Mouse (Mus musculus): ENCODE data around the gene Trpc6. TPM values are rescaled to one million over a fixed set of nuclear protein-coding genes. Genes with fewer than 3 reads are reported as not detected.
A peak's percentile ranks its signal among the peaks of the same experiment; 100 is the strongest.

Trpc6 gene
- polyA plus RNA-seq (2012; ENCODE audit: insufficient read depth, insufficient read length, missing spikeins): 0.38 TPM in 1 of 2 replicates, not detected in the other

DNA sequence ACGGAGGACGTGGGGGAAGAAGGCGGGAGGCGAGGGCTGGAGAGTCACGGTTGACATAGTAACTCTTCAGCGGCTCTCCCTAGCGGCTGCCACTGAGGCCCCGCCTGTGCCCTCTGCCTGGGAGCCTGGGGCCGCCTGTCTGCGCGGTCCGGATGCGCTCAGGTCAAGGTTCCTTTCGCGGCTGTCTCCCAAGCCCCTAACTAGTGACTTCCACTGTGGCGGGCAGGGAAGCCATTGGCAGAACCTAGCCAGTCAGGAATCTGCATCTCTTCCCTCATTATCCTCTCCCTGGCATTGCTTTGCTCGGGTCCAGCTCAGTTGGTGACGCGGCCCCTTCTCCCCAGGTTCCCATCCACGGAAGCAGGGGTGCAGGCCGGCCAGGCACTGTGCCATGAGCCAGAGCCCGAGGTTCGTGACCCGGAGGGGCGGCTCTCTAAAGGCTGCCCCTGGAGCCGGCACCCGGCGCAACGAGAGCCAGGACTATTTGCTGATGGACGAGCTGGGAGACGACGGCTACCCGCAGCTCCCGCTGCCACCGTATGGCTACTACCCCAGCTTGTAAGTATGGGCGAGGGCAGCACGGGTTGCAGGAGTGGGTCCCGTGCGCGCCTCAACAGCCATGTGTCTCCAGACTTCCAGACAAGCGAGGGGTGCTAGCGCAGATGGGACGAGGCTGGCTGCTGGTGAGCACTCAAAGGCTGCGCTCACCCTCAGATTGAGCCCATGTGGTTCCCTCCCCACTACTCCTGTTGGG is at the start of gene Trpc6:
TSS of gene Trpc6 (plus strand) at position 102 of the 754 bp plus-strand sequence.
- H3K27ac ChIP-seq (replicated peaks; ENCODE audit: low read depth, low read length): 0 out of 2 replicates have a peak within 1 kb of the TSS, but pooled peaks have one; percentile 14
- H3K4me3 ChIP-seq (ENCODE audit: insufficient read depth, low read depth, low read length): peak within 1 kb of the TSS; percentile 37
- H3K4me1 ChIP-seq (ENCODE audit: control insufficient read depth, insufficient read depth, insufficient read length, low read length): no peaks in the 10 kb centered on the region

DNA sequence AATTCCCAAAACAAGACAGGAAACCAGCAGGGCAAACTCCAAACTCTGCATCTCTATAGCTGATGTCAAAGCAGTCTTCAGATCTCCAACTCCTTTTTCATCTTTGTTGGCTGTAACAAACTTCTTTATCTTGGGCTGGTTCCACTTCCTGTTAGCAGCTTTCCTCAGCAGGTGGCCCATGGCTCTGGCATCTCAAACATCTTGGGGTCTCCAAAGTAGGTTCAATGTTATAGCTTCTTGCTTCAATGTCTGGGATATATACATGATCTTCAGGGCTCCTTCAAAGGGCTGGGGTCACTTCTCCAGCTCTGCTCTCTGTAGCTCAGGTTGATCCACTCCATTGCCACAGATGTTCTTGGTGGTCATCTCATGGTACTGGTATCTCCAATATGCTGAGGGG is 23.0 kb upstream of the Trpc6 start:
- Histone ChIP-seq H3K4me1 (ENCODE audit: control insufficient read depth, insufficient read depth, insufficient read length, low read length) (no peaks in the 10 kb centered on the region), H3K4me3 (ENCODE audit: insufficient read depth, low read depth, low read length) (no peak overlapping the region), H3K27ac (replicated peaks; ENCODE audit: low read depth, low read length) (no peak overlapping the region)

DNA sequence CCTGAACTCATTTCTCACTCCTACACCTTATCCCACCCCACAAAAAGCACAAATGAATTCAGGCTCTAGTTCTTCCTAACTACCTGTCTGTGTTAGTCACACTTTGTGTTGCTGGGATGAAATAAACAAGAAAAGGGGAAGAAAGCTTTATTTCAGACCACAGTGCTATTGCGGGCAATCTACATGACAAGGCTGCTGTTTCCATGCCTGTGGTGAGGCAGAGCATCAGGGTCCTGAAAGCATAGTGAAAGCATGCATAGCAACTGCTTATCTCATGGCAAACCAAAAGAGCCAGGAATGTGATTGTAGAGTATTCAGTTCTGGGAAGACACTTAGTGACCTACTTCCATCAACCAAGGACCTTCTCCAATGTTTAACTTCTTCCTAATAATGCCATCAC is 10.3 kb upstream of the Trpc6 start:
- H3K4me1 ChIP-seq (ENCODE audit: control insufficient read depth, insufficient read depth, insufficient read length, low read length): no peaks in the 10 kb centered on the region
- H3K4me3 ChIP-seq (ENCODE audit: insufficient read depth, low read depth, low read length): no peak overlapping the region
- H3K27ac ChIP-seq (replicated peaks; ENCODE audit: low read depth, low read length): no peak overlapping the region

DNA sequence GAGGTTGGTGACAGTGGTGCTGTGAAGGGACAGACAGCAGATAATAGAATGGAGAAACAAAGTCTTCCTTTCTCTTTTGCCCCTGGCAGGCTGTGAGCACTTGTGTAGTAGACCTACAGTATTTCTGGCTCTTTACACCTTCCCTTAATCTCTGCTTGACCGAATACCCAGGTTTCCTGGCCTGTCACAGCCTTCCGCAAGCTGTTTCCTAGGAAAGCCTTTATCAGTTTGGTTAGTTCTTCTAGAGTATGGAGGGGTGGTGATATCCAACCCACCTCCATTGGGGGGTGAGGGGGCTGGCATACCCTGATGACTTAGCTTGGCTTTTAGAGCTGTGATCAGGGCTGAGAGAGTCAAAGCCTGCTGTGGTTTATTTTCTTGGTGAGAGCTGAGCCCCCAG is 1.3 kb downstream of the Trpc6 start:
- H3K4me3 ChIP-seq (ENCODE audit: insufficient read depth, low read depth, low read length): peak overlapping the region; percentile 37; the same call in 1 of the 2 replicates

DNA sequence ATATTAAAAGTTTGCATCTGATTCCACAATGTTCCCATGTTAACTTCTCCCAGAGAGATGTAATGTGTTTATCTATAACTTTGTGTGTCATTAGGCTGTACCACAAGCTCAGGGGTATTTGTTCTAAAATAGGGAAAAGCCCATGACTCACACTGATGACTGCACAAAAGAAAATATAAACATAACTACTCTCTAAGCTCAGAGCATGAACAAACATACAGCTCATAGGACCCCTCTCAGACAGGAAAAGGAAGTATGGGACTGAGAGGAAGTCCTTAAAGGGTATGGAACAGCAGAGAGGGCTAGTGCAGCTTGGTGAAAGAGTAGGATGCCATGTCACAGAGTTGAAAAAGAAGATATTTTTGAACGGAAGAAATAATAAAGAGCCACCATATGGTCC is 14.6 kb downstream of the Trpc6 start:
- Histone ChIP-seq H3K4me1 (ENCODE audit: control insufficient read depth, insufficient read depth, insufficient read length, low read length) (no peaks in the 10 kb centered on the region), H3K27ac (replicated peaks; ENCODE audit: low read depth, low read length) (no peak overlapping the region), H3K4me3 (ENCODE audit: insufficient read depth, low read depth, low read length) (no peak overlapping the region)

More for the DNA sequence above, 1.3 kb downstream of the Trpc6 start:
- H3K4me1 ChIP-seq (ENCODE audit: control insufficient read depth, insufficient read depth, insufficient read length, low read length): no peaks in the 10 kb centered on the region
- no peak overlapping the region for H3K27ac ChIP-seq (replicated peaks; ENCODE audit: low read depth, low read length)

DNA sequence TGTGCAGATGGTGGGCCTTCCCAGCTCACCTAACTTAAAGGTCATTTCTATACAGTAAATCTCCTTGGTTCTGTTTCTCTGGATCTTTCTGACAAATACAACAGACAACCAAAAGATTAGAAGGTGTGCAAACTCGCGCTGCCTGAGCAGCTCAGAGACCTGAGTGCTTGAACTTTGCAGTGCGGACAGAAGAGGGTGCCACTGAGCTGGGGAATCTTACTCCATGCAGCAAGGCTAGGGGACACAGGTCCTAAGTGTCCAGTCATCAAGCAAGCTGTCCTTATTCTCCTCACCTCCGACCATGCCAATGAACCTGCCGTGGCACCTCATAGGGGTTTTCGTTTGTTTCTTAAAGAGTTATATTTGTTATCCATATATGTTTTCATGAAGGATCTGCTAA is 48.7 kb downstream of the Trpc6 start:
- Histone ChIP-seq H3K4me3 (ENCODE audit: insufficient read depth, low read depth, low read length) (no peak overlapping the region), H3K4me1 (ENCODE audit: control insufficient read depth, insufficient read depth, insufficient read length, low read length) (no peaks in the 10 kb centered on the region), H3K27ac (replicated peaks; ENCODE audit: low read depth, low read length) (no peak overlapping the region)

DNA sequence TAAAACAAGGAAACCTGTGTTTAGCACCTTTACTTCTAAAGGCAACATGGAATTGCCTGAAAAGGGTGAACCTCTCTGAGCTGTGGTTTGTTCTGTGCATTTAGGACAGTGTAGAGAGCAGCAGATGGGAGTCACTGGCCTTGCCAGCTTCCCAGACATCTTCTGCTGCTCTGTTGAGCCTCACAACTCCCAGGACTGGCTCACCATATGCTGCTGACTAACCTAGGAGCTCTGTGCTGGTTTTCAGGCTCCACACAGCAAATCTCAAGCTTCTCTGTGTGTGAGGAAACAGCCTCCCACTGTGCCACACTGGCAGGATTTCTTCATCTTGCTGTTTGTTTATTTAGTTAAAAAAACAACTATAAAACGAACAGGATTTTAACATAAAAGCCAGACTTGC is 53.1 kb downstream of the Trpc6 start:
- no peak overlapping the region for H3K27ac ChIP-seq (replicated peaks; ENCODE audit: low read depth, low read length)
- H3K4me3 ChIP-seq (ENCODE audit: insufficient read depth, low read depth, low read length): no peak overlapping the region
- no peaks in the 10 kb centered on the region for H3K4me1 ChIP-seq (ENCODE audit: control insufficient read depth, insufficient read depth, insufficient read length, low read length)

DNA sequence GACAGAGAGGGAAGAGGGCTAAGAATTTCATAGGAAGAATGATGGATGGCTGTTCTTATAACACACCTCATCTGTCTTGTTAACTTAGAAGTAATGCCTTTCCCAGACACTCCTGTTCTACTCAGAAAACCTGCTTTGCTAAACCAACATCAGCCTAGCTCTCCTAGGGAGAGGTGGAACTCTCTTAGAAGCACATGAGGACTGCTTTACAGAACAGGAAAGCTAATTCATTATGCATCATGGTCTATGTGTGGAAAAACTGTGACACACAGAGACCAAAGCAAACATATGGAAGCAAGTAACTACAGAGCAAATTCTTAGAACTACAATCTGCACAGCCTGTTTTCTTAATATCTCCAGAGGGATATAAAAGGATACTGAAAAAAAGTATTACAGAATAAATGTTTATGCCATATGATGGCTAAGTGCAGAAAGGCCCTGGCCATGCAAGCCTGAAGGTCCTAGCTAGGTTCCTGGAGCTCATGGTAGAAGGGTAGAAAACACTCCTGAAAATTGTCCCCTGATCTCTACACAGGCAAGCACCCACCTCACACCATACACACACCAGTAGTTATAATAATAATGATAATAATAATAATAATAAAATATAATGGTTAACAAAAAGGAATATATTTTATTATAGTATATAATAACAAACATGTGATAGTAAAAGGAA is 63.0 kb downstream of the Trpc6 start:
- no peak overlapping the region for H3K27ac ChIP-seq (replicated peaks; ENCODE audit: low read depth, low read length)
- no peaks in the 10 kb centered on the region for H3K4me1 ChIP-seq (ENCODE audit: control insufficient read depth, insufficient read depth, insufficient read length, low read length)
- no peak overlapping the region for H3K4me3 ChIP-seq (ENCODE audit: insufficient read depth, low read depth, low read length)

DNA sequence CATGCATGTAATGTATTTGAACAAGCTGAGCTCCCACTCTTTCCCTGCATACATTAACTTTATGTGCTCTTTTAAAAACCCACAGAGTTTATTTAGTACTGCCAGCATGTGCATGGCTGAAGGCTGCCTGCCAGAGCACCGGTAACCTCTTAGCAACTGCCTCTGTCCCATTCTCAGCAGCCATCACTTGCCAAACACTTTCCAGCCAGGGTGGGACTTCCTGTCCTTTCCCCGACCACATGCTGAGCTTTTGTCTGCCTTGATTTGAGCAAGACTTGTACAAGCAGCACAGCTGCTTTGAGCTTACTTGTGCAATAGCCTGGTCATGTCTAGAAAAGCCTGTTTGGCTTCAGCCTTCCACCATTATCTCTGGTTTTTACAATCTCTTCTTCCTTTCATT is 90.4 kb downstream of the Trpc6 start:
- Histone ChIP-seq H3K4me3 (ENCODE audit: insufficient read depth, low read depth, low read length) (no peak overlapping the region), H3K4me1 (ENCODE audit: control insufficient read depth, insufficient read depth, insufficient read length, low read length) (no peaks in the 10 kb centered on the region), H3K27ac (replicated peaks; ENCODE audit: low read depth, low read length) (no peak overlapping the region)

DNA sequence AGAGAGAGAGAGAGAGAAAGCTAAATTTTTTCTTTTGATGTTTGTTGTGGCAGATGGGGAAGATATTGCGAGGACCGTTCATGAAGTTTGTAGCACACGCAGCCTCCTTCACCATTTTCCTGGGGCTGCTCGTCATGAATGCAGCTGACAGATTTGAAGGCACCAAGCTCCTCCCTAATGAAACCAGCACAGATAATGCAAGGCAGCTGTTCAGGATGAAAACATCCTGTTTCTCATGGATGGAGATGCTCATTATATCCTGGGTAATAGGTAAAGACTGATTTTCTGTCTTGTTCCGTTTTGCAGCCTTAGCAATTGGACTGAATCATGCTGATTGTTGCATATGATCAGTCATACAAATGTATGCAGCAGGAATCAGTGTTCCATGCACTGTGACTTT is 99.5 kb downstream of the Trpc6 start:
- no peak overlapping the region for H3K27ac ChIP-seq (replicated peaks; ENCODE audit: low read depth, low read length)
- no peaks in the 10 kb centered on the region for H3K4me1 ChIP-seq (ENCODE audit: control insufficient read depth, insufficient read depth, insufficient read length, low read length)

DNA sequence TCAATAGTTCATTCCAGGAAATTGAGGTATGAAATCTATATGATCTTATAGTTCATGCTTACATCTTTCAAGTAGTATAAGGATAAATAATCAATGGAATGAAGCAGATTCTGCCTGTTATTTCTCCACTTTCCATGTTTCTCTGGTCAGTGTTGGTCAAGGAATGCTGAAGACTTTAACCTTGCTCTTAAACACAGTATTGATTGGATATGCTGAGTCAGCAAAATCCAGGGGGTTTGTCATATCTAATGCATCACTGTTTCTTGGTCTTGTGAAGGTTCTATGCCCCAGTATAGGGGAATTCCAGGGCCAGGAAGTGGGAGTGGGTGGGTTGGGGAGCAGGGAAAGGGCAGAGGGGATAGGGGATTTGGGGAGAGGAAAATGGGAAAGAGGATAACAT is 111.4 kb downstream of the Trpc6 start:
- Histone ChIP-seq H3K4me3 (ENCODE audit: insufficient read depth, low read depth, low read length) (no peak overlapping the region), H3K27ac (replicated peaks; ENCODE audit: low read depth, low read length) (no peak overlapping the region), H3K4me1 (ENCODE audit: control insufficient read depth, insufficient read depth, insufficient read length, low read length) (no peaks in the 10 kb centered on the region)

More for the DNA sequence above, 99.5 kb downstream of the Trpc6 start:
- no peak overlapping the region for H3K4me3 ChIP-seq (ENCODE audit: insufficient read depth, low read depth, low read length)

DNA sequence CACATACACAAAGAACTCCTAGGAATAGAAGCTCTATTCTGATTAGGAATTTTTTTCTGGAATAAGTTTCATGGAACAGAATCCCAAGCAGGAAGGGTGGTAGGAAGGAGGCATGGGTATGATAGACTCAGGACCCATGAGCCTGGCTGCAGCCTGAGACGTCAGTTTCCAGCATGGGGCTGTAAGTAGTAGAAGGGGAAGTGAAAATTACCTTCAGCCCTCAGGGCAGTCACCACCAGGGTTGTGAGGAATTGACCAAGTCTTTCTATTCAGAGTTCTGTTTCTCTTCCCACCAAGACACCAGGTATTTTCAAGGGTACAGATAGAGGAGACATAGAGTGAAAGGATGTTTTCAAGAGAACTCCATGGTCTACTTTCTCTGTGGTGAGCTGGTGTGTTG is 129.0 kb downstream of the Trpc6 start:
- no peaks in the 10 kb centered on the region for H3K4me1 ChIP-seq (ENCODE audit: control insufficient read depth, insufficient read depth, insufficient read length, low read length)
- H3K27ac ChIP-seq (replicated peaks; ENCODE audit: low read depth, low read length): no peak overlapping the region
- H3K4me3 ChIP-seq (ENCODE audit: insufficient read depth, low read depth, low read length): no peak overlapping the region

DNA sequence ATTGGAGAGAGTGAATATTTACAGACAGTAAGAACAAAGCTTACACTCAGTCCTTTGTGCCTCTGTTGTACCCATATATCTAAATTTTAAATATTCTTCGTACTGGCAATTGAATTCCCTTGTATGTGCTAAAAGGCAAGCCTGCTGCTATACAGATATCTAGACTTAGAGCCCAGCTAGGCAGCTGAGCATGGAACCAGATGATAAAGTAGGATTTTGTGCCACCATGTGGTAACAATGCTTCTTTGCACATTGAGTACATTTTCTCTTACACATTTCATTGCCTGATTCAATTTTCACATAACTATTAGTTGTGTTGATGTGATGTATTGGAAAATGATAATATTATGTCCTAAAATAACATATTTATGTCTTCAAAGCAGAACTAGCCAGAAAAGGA is 132.7 kb downstream of the Trpc6 start:
- H3K4me3 ChIP-seq (ENCODE audit: insufficient read depth, low read depth, low read length): no peak overlapping the region

DNA sequence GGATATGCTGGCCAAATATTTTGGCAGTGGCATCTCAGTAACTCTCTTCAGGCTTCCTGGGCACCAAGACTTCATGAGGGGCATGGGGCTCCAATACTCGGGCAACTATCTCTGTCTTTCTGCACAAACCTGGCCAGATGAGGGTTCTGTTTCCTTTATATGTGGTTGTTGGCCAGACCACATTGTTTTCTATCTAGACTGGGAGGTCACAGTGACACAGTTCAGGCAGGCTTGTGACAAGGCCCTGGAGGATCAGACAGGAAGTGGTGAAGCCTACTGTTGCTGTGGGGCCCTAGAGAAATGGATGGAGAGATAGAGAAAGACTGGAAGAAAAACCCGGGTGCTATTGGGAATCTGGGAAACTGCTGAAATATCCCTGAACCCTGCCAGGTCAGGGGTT is 149.2 kb downstream of the Trpc6 start:
- no peak overlapping the region for H3K27ac ChIP-seq (replicated peaks; ENCODE audit: low read depth, low read length)
- H3K4me1 ChIP-seq (ENCODE audit: control insufficient read depth, insufficient read depth, insufficient read length, low read length): no peaks in the 10 kb centered on the region
- no peak overlapping the region for H3K4me3 ChIP-seq (ENCODE audit: insufficient read depth, low read depth, low read length)

More for the DNA sequence above, 132.7 kb downstream of the Trpc6 start:
- Histone ChIP-seq H3K27ac (replicated peaks; ENCODE audit: low read depth, low read length) (no peak overlapping the region), H3K4me1 (ENCODE audit: control insufficient read depth, insufficient read depth, insufficient read length, low read length) (no peaks in the 10 kb centered on the region)

DNA sequence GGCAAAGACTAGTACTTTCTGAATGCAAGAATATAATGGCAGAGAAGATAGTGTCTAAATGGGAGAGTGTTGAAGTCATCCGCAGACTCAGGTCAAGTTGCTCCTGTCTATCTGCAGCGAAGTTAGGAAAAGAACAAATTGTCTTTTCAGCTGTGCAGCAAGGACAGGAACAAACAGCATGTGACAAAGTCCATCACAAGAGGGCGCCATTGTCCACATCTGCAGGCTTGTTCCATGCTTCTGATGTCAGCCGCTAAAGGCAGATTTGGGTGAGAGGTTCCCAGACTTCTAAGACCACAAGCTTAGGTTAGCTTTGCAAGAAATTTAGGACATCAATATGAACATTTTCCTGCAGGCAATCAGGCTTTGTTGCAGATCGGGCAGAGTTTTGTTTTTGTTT is 156.7 kb downstream of the Trpc6 start:
- Histone ChIP-seq H3K4me3 (ENCODE audit: insufficient read depth, low read depth, low read length) (no peak overlapping the region), H3K27ac (replicated peaks; ENCODE audit: low read depth, low read length) (no peak overlapping the region), H3K4me1 (ENCODE audit: control insufficient read depth, insufficient read depth, insufficient read length, low read length) (no peaks in the 10 kb centered on the region)

DNA sequence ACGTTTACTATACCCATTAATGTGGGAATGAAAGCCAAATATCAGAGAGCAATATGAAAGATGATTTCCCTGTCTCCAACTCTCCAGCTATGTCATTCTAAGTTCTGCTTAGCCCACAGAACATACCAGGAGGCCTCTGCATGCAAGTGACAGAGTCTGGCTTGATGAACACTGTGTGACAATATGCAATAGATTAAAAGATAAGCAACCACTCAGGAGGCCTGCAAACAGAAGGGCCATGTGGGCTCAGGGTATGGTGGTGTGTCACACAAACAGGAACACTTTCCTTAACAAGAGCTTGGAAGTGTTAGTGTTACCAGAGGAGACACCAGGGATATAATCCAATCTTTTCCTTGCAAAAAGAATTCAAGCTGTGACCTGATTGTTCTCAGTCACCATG is 159.6 kb downstream of the Trpc6 start:
- no peak overlapping the region for H3K4me3 ChIP-seq (ENCODE audit: insufficient read depth, low read depth, low read length)
- H3K27ac ChIP-seq (replicated peaks; ENCODE audit: low read depth, low read length): no peak overlapping the region
- no peaks in the 10 kb centered on the region for H3K4me1 ChIP-seq (ENCODE audit: control insufficient read depth, insufficient read depth, insufficient read length, low read length)

Measured in brown adipose tissue, adult 24 weeks (tissue).